Mouse (Mus musculus) urinary bladder, postnatal 25 days (tissue): ENCODE data around the gene Mrpl19.

Experiments
- DNase-seq: peaks from one replicate; pipeline ENCODE4 v3.0.0; 2022; ENCODE audit warnings: low spot score

Gene Mrpl19

DNA sequence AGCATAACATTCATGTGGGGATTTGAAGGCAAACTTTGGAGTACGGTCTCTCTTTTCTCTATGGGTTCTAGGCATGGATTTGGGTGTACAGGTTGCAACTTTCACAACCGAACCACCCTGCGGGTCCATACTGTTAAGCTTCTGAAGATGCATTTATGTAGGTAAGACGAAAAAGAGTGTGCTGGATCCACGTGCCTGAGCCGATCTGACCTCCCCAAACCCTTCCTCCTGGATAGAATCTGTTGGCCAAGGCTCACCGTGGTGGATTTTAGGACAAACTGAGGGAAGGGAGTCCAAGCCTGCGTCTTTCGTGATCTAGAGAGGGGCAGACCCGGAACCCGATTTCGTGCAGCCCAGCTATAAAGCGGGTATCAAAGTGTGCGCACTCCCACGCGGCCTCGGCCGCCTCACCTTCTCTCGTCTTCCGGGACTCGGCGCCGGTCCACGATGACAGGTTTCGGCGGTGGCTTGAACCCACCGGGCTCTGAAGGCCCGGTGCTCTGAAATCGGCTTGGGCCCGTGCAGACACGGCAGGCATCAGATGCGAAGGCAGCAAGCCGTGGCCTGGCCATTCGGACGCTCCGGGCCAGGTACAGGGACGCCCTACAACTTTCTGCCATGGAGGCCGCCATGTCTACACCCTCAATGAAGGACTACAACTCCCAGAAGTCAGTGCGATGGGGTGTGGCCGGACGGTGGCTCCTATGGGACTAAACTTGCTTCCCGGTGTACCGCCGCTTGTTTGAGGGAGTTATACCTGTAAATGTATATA lies at the start of gene Mrpl19:
Mrpl19 (minus strand) TSS at position 663 of the 772 bp plus-strand sequence.
- peak; percentile 87 for DNase-seq

DNA sequence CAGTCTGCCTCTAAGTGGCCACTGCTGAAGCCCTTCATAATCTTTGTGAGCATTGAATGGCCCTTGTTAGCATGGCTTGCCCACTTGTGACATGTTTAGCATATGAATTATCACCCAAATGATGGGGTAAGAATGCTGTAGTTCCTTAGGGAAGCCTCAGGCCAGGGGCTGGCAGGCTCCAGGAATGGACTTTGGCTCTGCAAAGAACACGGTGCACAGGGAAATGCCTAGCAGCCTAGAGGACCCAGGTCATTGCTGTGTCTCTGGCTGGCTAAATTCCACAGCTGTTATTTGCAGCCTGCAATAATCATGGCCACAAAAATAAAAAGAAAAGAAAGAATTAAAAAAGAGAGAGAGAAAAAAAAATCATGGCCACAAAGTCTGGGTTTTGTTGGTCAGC lies 46.6 kb upstream of the Mrpl19 start:
- DNase-seq, result no peak

DNA sequence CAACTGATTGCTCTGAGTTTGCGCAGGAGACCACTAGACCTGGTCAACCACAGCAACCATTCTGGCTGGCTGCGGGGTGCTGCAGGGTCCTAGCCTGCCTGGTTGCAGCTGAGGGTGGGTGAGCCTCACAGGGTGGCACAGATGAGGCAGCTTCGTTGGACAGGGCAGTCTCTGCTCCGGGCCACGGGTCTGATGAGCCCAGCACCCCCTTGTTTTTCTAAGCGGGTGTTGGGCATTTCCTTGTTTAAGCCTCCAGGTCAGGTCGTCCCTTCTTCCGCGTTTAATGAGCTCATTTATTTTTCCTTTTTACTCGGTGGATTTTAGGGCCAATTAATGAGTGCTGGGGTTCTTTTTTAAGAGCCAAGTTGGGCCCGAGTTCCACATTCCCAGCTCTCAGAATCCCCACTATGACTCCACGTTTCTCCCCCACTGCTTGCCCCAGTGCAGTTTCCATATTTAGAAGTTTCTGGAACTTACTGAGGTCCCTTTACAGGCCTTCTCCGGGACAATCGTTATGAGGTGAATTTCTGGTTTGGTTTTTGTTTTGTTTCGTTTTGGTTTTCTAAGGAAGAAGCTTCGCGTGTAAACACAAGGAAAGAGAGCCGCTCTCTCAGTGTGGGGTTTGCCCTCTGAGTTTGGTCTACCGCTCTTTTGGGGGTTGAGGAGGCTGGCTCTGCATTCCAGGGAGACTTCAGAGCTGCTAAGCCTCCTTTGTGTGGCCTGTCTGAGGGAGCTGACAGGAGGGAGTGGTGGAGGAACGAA lies 24.5 kb upstream of the Mrpl19 start:
- no peak for DNase-seq

DNA sequence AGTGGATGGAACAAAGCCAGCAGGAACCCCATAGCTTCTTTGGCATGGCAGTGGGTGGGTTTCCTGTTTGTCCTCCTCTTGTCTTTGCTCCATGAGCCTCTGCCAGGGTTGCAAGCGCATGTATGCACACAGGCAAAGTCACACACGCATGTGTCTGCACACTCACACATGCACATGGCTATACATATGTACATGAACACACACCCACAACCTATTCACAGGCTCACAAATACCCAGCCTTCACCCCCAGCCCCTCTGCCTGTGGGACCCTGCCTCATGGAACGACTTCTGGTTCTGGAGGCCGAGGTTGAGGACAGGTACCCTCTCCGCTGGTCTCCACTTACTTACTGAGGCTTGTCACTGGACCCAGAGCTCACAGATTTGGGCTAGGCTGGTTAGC lies 22.6 kb upstream of the Mrpl19 start:
- DNase-seq, result no peak

DNA sequence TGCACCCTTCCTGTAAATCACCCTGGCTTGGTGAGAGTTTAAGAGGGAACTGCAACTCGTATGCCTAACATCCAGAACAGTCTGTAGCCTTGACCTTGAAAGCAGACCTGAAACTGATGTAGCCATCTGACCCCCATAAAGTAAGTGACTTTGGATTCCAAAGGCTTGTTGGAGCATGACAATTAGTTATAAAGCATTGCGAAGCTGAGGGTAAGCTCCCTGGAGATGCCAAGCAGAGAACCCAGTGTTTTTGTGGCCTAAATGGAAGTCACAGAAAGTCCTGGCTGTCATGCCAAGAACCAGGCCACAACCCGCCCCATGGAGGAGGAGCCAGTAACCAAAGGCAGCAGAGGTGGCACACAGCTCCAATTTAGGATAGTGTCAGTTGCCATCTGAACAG lies 21.8 kb upstream of the Mrpl19 start:
- DNase-seq, result no peak

DNA sequence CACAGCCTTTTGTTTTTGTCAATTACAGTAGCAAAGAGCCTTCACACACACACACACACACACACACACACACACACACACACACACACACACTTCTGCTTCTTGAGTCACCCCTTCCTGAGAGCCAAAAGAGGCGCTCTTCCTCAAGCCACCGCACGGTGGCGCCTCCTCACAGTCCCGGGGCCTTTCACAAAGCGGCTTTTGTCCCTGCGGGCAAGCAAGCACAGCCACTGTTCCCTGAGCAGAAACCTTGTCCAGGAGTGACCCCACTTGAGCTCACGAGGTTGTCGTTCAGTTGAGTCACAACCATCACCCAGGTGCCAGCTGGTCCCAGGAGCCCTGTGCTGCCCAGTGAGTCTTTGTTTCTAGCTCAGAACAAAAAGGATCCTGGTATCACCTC lies 21.3 kb upstream of the Mrpl19 start:
- DNase-seq, result peak; percentile 80

DNA sequence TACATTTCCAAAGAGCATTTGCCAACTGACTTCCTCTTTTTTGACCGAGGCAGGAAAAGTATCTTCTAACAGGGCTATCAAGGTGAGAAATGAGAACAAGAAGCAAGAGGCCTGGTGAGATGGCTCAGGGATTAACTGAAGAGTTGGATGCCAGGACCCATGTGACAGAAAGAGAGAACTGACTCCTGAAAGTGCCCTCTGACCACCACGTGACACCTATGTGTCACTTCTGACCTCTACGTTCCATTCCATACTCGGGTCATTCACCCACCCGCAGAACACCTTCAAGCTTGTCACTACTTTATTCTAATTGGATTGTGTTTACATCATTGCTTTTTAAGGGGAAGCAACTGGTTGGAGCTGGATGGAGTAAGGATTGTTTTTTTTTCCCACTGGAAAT lies 20.8 kb upstream of the Mrpl19 start:
- no peak for DNase-seq

DNA sequence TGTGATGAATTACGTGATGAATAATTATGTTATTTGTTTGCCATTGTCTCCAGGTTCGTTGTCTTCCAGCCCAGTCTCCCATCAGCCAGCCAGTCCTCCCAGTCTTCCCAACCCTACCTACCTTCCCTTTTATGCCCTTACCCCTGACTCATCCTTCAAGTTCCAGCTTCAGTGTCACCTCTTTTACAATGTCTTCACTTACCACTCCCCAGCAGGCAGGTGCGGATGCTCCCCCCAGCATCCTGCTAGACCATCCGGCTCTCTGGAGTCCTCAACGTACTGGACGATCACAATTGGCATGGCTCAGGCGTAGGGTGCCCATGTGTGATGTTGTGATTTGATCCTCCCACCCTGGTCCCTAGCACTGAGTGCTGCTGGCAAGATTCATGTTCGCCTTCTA lies 20.4 kb upstream of the Mrpl19 start:
- no peak for DNase-seq

DNA sequence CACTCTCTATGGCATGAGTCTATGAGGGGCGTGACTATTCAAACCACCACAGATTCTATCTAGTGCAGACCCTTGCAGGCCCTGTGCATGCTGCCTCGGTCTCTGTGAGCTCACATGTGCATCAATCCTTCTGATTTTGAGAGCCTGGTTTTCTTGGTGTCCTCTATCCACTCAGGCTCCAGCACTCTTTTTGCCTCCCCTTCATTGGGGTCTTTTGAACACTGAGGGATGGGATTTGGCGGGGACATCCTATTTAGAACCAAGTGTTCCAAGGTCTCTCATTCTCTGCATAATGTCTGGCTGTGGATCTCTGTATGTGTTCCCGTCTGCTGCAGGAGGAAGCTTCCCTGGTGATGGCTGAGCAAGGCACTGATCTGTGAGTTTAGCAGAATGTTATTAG lies 13.5 kb upstream of the Mrpl19 start:
- DNase-seq, result no peak

DNA sequence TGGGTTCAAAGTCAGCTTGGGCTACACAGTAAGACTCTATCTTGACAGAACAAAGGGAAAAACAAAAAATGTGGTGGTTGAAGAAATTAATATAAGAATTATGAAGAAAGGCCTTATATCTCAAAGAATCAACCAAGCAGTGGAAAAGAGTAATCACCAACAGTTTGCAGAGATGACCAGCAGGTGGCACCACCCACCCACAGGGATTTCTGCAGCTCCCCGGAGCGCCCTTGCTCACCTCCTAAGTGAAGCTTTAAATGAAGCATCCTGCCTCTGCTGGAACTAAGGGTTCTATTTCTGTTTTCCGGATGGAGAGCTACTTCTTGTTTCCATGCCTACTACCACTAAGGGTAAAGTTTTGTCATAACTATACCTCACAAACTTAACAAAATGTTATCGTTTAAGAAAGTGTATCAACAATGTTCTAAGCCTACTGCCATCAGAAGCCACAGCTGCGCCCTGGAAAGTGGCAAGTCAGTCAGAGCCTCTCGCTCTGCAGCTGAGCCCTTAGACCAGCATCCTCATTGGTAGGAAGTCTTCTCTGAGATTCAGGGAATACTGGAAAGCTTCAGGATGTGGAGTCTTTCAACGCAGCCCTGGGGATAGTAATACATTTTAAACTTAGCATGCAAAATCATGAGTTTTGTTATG lies 10.3 kb upstream of the Mrpl19 start:
- DNase-seq, result peak; percentile 71

DNA sequence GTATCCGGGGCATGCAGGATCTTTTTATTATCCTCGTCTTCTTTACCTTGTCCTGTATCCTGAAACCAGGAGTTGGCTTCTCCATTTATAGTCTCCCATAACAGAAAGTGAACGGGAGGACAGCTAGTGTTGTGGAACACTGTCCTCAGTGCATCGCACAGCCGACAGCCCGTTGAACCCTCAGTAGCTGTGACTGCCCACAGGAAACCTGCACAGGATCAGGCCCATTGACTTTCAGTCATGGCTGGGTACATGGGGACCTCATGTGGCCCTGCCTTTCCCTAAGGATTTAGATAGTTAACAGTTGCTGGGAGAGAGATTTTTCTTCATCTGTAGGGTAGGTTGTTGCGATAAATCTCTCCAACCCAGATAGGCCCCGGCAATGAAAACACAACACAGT lies 6.8 kb upstream of the Mrpl19 start:
- DNase-seq, result no peak

DNA sequence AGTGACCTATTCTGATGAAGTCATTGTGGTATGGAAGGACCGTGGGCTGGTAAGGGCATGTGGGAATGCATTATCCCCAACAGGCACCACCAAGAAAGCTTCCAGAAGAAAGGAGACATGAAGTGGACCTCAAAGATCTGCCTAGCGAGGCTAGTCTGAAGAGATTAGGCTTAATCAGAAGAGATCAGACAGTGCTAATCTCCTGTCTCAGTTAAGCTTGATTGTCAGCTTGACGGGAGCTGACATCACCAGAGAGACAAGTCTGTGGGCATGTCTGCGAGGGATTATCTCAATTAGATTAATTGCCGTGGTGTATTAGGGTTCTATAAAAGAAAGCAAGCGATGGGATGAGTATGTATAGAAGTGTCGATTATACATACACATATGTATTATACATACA lies 5.4 kb upstream of the Mrpl19 start:
- no peak for DNase-seq

DNA sequence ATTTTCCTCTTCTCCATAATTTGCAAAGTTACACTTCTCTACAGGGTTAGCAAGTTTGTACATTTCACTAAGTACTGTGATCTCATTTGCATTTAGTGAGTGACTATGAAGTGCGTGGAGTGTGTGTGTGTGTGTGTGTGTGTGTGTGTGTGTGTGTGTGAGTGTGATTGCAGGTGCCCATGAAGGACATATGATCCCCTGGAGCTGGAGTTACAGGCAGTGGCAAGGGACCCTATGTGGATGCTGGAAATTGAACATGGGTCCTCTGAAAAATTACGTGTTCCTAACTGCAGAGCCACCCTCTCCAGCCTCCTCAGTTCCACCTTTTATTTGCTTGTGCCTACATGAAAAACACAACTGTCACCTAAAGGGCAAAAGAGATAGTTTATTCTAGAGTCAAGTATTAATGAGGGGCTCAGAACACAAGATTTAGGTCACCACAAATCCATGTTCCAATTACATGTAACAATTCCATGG lies 348 bp upstream of the Mrpl19 start:
- no peak for DNase-seq

DNA sequence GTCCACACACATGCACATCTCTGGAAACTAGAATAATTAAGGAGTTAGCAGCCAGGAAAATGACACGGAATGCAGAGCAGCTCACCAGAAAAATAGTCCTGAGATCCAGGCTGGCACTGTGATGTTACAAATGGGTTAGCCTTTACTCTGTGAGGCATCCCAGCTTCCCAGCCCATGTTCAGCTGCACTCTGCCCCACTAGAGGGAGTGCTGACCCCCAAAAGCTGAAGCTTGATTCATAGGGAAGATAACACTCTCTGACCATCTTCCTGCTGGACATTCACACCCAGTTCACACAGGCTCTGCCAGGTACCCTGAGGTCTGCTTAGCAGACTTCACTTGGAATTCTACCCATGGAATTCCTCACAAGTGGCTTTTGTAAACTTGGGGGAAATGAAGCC lies 5.5 kb downstream of the Mrpl19 start:
- DNase-seq, result no peak

DNA sequence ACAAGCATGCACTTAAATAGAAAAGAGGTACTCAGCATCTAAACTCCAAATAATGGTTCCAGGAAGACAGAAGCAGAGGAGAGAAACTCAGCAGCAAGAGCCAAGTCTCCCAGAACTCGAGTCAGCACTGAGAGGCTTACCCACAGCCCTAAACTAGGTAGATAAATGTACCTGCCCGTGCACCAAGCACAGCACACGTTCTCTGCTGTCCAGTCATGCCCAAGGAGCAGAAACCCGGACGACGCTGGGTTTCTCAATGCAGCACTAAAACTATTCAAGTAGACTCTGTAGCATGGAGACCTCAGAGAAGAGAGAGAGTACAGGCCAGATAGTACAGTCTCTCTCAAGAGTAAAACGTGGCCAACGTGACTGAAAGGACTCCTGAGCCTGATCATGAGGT lies 5.9 kb downstream of the Mrpl19 start:
- no peak for DNase-seq

DNA sequence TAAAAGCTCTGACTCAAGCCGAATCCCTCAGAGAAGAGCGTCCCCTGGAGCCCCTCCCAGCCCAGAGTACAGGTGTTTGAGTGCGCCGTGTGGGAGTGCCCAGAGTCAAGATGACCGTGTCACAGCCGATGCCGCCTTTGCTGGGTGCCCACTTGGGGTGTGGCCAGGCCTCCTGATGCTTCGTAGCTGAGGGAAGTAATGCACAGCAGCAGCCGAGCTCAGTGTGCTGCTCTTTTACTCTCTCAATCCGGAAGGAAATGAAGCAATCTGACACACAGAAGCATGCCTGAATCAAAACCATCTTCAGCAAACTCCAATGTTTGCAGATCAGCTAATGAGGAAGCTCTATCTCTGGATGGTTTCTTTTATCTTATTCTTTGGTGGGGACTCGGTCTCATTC lies 7.8 kb downstream of the Mrpl19 start:
- DNase-seq, result no peak

DNA sequence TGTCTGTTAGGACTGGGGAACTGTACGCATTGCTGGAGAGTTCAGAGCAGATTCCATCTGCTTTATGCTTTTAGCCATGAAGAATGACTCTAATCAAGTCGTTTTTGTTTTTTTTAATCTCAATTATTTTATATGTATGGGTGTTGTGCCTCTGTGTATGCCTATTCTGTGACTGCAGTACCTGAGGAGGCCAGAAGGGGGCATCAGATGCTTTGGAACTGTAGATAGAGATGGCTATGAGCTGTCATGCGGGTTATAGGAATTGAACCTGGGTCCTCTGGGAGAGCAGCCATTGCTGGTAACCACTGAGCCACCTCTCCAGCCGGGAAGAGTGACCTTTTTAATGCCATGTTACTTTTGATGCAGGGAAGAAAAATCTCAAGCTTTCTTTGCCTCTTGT lies 9.4 kb downstream of the Mrpl19 start:
- DNase-seq, result no peak

DNA sequence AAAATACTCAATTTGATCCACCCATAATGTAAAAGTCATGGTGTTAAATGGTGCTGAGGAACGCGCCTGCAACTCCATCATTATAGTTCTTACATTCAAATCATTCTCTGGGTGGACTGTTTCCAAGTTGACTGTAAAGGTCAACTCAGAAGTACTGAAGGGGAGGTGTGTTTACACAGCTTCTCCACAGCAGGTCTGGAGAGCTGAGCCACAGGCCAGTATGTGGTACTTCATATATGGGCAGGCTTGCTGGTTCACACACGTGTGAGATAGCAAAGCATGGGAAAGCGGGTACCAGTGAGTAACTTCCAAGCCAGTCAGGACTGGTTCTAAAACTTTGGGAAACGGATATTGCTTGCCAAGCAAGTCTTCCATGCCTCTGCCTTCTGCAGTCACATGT lies 10.6 kb downstream of the Mrpl19 start:
- DNase-seq, result no peak

DNA sequence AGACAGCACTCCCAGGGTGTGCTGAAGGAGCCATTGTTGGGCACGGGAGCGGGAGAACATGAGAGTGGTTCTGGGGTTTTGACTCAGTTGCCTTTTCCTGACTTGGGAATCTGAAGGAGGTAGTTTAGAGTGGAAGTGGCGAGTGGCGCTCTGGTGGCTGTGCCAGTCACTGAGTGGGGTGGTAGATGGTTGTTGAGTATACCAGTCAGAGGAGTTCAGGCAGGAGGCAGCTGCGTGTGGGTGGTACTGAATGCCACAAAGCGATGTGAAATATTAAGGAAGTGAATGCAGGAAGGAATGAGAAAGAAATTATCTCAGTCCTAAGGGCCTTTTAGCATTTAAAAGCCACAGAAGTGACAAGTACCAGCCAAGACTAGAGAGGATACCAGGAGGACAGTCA lies 18.9 kb downstream of the Mrpl19 start:
- DNase-seq, result no peak

DNA sequence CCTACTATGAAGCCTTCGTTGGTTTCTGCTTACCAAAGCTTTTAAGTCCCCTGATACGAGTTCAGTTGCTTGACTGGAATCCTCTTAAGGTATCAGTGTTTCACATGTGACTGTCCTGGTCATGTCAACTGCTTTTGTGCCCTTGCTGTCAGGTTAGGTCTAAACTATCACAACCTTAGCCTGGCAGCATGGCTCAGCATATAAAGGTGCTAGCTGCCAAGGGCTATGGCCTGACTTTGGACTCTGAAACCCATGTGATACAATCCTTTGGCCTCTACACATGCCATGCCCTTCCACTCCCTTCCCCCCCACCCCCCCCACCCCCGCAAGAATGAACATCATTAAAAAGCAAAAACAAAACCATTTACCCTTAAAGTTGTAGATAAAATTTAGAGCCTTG lies 21.3 kb downstream of the Mrpl19 start:
- no peak for DNase-seq

DNA sequence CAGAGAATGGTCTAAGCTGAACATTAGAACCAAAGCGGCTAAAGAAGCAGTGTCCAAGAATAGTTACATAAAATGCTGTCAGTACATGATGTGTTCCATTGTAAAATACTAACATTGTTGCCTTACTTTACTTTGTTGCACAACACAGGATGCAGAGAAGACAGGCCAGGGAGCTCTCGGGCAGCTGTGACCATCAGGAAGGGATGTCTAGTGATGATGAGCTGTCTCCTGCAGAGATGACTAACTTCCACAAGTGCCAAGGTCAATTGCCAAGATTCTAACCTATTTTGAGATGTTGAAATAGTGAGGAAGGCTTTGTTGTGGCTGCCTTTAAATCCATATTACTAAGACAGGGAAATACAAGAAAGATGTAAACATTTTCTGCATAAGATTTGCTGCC lies 22.5 kb downstream of the Mrpl19 start:
- DNase-seq, result no peak

DNA sequence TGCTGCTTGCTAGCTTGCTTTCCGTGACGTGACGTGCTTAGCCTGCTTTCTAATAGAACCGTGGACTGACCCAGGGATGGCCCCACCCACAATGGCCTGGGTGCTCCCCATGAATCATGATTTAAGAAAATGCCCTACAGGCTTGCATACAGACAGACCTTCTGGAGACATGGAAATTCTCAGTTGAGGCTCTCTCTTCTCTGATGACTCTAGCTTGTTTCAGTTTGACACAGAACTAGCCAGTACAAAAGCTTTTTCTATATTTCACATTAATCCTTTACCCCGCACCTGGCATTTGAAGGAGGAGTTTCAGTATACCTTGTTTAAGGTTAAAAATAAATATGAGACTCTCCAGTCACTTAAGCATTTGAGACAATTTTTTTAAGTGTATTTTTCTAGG lies 24.0 kb downstream of the Mrpl19 start:
- DNase-seq, result no peak

DNA sequence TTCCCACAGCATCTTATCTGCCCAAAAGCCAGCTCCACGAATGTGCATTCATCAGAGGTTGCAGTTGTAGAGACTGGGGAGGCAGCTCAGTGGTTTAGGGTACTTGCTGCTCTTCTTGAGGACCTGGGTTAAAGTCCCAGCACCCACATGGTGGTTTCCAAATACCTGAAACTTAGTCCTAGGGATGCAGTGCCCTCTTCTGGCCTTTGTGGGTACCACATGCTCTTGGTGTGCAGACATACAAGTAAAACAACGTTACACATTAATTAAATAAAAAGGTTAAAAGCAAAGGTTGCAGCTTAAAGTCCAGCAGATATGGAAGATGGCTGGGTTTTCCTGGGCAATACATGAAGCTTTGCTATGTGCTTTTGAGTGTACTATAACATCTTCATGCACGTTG lies 32.5 kb downstream of the Mrpl19 start:
- DNase-seq, result no peak
